Mouse (Mus musculus): Measurements from ENCODE around the gene Frmd4a.
A peak's percentile ranks its signal among the peaks of the same experiment; 100 is the strongest.

The Frmd4a gene

DNA sequence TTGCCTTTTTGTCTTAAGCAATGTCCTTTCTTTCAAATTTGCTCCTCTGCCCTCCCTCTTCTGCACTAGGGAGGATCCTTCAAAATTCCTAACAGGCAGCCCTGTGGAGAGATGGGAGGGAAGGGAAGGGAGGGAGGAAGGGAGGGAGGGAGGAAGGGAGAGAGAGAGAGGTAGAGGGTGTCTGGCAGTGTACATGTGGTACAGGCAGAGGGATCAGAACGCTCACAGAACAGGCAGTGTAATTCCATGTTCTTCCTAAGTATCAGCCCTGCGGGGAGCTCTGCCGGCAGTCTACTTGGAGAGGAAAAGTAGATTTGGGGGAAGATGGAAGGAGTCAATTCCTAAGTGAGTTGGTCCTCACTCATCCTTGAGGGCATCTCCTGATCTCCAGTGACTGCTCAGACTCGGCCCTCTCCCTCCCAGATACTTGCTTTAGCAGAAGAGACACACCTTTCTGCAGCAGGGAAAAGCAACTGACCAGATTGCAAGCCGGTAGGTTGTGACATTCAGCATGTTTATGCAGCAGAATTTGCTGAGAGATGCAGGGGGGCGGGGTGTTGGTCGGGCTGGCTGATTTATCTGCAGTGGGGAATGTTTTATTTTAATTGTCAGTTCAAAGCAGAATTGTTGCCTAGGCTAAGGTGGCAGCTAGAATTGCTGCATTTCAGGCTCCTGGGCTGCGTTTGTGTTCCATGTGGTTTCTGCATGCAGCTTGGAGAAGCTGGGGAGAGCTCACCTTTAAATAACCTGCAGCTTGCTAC, at the start of gene Frmd4a:
TSS of gene Frmd4a (plus strand) at position 190 of the 761 bp plus-strand sequence.
- DNase-seq (ENCODE audit: low spot score), result no peak

DNA sequence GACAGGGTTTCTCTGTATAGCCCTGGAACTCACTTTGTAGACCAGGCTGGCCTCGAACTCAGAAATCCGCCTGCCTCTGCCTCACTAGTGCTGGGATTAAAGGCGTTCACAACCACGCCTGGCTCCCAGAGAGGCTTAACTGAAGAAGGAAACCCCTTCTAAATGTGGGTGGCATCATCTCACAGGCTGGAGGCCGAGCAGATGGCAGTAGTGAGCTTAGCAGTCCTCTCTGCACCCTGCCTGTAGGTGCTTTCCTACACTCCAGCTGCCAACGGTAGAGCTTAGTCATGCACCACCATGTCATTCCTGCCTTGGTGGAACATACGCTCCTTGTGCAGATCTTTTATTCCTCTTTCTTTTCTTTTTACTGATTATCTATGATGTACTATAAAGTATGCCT, 28.6 kb upstream of the Frmd4a start:
- no peak for DNase-seq (ENCODE audit: low spot score)

DNA sequence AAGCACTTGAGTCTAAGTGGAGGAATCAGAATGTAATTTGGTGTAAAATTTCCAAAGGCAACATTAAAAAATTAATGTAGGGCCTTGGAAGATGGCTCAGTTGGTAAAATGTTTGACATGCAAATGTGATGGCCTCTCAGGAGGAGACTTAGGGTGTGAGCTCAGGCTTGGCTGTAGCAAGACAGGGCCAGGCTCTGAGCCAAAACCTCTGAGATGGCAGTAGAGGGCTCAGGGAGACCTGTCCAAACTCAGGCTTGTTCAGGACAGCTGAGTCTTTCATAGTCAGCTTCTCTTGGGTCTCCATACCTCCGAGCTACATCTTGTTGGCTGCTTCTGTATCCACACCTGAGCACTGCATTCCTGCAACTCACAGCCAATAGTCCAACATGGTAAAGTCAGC, 27.1 kb upstream of the Frmd4a start:
- DNase-seq (ENCODE audit: low spot score), result no peak

DNA sequence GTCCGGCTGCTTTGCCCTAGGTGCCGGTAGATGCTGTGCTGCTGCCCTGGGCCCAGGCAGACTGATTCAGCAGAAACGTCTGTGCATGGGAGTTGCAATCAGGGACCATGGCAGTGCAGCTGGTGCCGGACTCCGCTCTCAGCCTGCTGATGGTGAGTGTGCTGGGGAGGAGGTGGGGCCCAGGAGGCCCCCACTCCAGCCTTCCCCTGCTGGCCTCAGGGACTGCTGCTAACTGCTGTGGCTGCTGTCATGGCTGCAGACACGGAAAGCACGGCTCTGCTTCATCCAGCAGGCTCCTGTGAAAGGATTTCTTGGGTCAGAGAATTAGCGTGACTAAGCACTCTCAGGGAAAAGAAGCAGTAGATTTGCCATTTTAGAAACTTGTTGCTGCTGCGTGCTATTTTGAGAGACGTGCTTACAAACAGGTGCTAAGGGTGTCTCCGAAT, 937 bp downstream of the Frmd4a start:
- DNase-seq (ENCODE audit: low spot score), result peak; percentile 8

DNA sequence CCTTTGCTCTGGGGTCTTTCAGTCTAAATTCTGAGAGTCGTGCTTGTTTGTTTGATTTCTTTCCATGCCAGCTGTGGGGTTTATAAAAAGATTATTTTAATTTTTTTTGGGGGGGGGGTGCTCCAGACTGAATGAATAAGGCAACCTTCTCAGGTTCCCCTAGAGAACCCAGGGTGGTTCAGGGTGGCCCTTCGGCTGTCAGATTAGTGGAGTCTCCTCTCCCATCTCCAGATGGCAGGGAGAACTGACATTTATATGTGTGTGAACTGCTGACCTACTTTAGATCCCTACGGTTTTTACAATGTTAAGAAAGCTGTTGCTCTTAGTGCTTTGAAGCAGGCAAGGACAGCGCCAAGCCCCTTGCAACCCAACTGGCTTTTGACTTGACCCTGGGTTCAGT, 1.4 kb downstream of the Frmd4a start:
- no peak for DNase-seq (ENCODE audit: low spot score)

DNA sequence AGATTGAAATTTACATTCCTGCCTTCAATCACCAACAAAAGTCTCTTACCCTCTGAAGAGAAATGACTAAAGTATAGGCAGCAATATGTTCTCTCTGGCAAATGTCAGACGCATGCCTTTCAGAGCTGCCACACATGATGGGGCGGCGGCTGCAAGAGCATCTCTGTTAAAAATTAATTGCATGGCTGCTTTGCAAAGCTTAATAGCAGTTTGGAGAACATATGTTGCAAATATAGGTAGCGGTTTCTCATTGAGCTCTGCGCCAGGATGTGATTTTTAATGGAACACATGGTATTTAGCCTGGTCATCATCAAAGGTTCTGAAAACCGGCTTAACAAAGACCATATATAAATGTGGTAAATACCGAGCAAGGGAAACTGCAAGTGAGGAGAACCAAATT, 7.4 kb downstream of the Frmd4a start:
- no peak for DNase-seq (ENCODE audit: low spot score)

DNA sequence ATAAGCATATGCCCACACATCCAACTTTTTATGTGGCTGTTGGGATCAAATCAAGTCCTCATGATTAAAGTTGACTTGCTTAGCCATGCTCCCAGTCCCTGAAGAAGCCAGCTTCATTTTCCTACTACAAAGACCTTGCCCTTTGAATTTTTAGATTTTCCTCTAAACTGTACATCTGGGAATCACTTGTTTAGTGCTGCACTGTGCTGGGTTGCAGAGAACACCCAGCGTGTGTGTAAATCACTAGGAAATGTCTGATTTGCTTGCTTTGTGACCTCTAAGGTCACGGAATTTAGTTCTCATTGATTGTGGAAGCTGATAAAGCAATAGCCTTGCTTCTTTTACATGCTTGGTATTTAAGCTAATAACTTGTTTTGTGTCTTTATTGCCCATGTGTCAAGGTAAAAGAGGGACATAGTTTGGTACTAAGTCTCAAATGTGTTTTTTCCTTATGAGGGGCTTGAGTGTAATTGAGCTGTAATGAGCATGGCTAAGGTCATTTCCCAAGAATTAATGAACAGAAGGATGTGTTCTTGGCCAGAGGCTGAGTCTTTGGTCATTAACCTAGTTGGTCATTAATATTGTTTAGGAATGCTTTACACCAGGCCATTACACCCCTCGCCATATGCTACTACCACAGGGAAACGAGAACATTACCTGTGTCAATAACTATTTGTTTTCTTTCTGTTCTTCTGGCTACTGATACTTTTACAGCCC, 11.7 kb downstream of the Frmd4a start:
- no peak for DNase-seq (ENCODE audit: low spot score)

DNA sequence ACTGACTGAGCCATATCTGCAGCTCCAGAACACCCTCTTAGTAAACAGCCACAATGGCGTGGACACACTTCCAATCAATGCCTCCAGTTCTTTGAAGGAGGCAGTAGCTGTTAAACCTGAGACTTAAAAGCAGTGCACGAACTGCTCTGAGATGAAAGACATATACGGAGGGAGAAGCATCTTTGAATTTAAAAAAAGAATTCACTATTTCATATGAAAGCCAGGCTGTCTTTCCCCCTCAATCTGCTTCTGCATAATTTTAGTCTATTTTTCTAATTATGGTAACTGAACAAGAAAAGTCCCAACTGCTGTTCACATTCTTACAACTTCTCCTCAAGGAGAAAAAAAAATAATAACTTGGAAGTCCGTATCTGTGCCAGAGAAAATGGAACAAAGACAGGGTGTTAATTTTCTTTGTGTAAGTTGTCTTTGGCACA, 18.7 kb downstream of the Frmd4a start:
- DNase-seq (ENCODE audit: low spot score), result no peak

DNA sequence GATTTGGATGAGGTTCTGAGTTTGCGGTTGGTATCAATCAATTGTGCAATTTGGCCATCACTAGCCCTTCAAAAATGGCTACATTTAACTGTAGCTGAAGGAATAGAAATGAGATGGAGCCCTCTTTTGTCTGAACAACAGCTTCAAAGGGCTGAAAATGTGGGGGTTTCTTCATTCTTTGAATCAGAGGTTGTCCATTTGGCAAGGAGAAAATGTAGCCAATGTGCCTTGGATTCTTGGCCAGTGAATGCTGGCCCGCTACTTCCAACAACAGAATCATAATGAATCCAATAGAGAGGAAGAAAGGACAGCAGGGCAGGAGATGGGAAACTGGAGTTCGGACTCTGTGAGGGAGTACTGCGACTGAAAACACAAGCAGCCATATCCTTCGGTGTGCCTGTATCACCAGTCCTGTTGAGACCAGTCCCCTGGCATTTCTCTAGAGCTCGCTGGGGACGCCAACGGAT, 19.2 kb downstream of the Frmd4a start:
- DNase-seq (ENCODE audit: low spot score), result no peak

DNA sequence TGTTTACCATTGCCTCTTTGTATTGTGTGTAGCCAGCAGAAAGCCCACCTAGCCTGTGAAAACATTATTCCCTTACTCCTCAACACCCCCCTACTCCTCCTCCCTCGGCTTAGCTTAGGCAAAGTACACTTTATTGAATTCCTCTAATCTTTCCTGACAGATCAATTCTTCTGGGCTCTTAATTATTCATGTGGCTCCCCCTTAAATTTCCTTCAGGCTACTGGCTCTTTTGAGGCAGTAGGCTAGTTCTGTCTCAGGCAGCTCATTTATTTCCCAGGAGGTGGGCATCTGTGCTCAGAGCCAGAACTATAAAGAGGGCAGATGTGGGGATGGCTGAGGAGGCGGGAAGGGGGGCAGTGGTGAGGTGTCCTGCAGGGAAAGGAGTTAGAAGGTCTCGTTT, 24.5 kb downstream of the Frmd4a start:
- no peak for DNase-seq (ENCODE audit: low spot score)

DNA sequence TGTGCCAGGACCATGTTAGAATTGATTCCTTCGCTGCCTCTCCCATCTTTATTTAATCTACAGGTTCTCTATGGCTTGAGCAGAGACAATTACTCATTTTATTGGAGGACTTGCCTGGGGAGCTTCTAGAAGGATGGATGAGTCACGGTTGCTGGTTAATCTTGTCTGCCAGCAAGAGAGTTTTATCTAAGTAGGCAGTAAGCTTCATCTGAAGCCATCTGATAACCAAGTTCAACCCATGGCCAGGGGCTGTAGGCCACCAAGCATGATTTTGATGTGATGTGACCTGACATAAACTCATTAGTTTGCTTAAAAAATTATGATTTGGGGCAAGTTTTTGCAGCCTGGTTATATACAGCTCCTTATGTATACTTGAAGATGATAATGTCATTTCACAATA, 38.0 kb downstream of the Frmd4a start:
- DNase-seq (ENCODE audit: low spot score), result no peak

DNA sequence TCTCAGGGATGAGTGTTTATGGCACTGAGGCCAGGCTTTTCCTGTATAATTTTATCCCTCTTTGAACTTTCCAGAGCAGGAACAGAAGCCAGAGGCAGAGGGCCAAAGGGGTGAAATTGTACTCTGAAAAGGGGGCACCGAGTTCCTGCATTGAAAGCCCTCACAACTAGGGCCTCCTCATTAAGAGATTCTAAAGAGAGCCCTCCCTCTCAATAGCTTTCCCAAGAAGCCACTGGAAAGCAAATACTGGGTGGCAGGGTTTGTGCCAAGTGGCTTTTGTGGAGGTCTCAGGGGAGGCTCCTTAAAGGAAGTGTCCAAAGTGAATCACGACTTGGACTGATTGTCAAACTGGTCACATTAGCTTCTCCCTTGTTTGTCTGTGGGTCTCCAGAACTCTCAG, 43.2 kb downstream of the Frmd4a start:
- DNase-seq (ENCODE audit: low spot score), result no peak

DNA sequence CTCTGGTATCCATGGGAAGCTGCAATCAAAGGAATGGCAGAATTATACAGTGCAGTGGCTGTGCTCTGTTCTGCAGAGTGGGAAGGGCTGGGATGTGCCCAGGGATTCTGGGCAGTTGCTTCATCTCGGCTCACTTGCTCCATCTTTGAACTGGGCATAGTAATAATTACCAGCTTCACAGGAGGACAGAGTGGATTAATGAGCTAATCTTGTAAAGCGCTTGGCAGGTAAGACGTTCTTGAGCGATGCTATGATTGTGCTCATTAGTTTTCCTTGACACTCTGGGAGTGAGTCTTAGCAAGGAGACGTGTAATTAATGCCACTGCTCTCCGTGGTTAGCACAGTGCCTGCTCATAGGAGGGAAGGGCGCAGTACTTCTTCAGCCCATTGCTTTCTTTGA, 54.3 kb downstream of the Frmd4a start:
- no peak for DNase-seq (ENCODE audit: low spot score)

DNA sequence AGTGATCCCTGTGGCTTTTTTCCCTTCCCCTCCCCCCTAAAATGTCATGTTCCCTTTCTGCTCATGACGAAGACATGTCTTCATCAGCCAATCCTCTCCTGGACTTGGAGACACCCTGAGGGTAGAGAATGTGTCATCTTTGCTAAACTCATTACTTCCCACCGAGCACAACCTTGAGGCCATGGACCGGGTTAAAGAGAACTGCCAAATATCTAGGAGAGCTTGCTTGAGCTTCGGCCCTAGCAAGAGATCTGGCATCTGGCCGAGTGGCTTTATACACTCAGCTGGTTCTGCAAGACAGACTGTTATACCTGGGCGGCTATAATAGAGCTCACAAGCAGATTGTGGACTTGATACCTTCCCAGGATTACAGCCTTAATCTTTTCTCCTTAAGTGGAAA, 66.4 kb downstream of the Frmd4a start:
- no peak for DNase-seq (ENCODE audit: low spot score)

DNA sequence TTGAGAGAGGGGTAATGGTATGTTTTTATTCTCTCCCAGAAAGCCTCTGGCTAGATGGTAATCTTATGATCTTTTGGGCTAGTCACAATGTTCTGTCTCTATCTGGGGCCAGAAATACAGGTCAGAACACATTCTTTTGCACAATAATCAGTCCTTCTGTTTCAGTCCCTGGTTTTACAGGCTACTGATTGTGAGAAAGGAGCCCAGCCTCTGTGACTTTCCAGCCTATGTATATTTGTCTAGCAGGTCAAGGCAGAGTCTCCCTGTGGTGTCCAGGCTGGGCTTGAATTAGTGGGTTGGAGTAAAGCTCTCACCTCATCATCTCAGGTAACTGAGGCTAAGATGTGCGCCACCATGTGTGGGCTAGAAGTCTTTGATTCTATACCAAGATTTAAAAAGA, 80.1 kb downstream of the Frmd4a start:
- DNase-seq (ENCODE audit: low spot score), result no peak

DNA sequence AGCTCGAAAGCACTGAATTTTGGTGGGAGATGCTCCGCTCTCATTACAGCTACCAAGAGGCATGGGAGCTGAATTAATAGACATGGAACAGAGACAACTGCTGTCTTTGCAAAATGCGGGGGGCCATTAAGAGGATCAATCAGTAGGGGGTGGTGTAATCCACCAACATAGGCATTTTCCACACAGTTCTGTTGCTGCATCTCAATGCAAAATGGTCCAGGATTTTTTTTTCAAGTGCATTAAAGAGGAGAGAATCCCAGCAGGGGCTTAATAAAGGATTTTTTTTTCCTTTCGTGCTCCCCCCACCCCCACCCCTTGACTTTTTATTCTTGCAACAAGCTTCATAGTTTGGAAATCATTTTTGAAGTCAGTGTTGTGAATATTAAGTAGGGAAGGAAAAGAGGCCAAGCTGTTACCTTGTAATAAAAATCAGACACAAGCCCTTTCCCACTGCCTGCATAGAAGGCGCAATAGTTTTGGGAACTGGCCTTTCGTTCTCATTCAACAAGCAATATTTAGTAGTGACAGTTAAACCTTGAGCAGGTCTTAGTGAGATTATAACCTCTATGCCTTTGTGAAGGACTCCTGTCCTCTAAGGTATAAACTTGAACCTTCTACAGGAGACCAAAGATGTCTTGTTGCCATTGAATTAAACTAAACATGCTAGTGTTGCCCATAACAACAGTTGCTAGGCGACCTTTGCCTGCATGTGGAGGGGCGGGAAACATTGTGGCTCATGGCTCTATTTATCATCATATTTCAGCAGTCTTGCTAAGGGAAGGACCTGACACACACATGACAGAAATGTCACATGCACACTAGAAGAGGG, 81.6 kb downstream of the Frmd4a start:
- DNase-seq (ENCODE audit: low spot score), result no peak

DNA sequence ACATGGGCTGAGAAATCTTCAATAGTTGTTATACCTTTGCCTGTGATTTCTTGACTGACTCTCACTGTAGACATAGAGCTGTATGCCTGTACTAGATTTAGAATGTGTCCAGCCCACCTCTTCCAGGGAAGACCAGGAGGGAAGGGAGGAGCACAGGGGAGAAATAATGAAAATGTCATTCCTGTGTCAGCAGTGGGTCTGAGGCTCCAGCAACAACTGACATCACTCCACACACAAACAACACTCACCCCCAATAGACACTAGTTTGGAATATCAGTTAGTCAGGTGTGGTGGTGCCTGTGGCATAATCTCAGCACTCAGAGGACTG, 82.2 kb downstream of the Frmd4a start:
- DNase-seq (ENCODE audit: low spot score), result no peak

DNA sequence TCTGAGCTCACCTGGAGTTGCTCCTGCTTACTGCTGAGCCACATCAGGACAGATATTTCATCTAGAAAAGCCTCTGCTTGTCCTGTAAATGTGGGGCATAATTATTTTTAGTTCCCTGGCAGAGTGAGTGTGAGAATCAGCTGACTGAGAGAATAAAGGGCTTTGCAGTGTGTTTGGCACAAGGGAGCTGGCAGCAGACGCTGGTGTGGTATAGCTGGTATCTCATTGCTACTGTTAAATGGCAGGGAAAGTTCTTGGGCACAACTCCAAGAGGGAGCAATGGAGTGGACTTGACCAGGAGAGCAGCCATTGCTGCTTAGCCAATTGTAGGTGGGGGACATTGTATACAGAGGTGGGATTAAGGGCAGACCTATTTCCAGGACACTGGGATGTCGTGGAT, 83.9 kb downstream of the Frmd4a start:
- DNase-seq (ENCODE audit: low spot score), result no peak

DNA sequence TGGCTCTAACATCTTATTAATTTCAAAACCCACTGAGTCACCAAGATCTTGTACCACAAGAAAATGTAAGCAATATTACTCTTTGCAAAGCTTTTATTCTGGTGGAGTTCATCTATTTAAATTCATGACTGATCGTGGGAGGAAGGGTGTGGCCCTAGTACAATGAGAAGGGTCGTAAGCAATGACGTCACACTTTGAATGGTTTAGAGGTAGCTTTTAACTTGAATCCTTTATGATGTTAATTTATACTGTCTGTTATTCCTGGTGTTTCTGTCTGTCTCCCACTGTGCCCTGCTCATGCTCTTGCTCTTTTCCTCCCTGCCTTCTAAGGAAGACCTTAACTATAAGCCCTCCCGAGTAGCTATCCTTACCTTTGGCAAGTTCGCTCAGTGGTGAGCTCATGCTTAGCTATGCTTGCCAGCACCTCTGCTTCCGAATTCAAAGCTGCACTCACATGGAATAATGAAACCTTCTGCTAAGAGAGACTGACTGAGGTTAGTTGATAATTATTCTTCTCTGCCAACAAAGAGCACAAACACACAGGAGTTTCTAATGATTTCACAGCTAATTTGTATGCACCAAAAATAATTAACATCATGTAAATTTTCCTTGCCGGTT, 95.9 kb downstream of the Frmd4a start:
- DNase-seq (ENCODE audit: low spot score), result no peak

DNA sequence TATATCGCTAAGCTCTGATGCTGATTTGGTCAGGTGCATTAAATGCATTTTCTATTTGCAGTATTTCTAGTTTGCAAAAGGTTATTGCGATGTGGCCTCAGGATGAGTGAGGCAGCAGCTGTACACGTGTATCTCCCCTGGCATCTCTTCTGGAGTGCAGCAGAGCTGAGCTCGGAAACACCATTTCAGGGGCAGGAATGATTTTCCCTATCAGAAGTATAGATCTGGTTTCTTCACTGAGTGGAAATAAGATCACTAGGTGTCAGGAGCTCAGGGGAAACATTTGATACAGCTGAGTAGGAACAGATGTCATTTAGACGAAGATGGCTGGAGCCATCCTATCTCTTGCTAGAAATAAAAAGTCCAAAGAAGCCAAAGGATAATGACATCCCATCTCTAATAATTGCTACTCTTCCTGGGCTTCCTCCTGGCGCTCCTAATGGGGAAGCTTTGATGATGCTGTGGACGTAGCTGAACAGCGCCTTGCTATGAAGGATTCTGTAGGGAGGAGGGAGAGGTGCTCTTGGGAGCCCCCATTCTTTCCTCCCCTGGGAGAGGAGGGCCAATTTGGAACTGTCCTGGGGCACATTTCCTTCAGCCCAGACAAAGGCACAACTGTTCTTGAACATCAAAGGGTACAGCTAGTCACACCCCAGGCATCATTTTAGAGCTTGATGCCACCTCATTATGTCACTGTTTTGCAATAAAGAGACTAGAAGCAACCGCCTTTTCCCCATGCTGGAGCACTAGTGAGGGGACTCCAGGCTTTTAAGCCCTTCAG, 102.4 kb downstream of the Frmd4a start:
- no peak for DNase-seq (ENCODE audit: low spot score)

DNA sequence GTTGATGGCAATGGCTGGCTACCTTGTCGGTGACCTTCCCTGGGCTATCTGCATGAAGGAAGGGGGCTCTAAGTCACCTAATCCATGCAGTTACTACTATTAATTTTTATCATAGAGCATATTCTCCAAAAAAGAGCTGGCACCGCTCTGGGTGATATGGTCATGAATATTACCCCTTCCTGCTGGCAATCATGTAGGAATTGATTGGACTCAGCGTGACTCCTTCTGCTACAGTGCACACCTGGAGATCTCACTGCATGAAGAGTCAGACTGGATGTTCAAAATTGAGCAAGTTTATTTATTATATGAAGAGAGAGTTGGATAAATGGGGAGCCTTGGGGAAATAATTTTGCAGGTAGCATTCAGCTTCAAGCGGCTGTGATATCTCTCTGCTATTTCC, 113.7 kb downstream of the Frmd4a start:
- no peak for DNase-seq (ENCODE audit: low spot score)

DNA sequence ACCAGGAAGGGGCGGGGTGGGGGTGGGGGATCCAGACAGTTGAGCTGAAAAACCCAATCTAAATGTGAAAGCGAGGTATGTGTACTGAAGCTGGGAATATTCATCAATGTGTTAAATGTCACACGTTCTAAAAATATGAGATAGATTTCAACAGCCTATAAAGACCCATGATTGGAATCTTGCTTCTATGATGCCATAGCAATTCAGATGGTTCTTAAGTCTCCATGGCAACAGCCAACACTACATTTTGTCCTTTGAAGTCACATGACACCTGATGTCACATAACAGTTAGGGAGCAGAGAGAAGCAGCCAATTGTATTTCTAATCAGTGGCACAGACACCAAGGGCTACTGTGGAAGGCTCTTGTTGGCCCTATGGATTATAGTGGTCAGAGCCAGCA, 120.0 kb downstream of the Frmd4a start:
- no peak for DNase-seq (ENCODE audit: low spot score)

All from yolk sac, embryonic 10.5 days (tissue).